Mouse (Mus musculus): Measurements from ENCODE around the gene Scamp4.

Gene Scamp4

GRCm38 (mm10) chr10:80602698-80603325 is at the start of gene Scamp4, which contains the start of gene Adat3:
Scamp4 (plus strand) TSS chr10:80602872.
Adat3 (plus strand) TSS chr10:80602880.
- DNase-seq (ENCODE audit: low spot score) = peak; percentile 96

GRCm38 (mm10) chr10:80553575-80553974 is 49.1 kb upstream of the Scamp4 start:
- no peak for DNase-seq (ENCODE audit: low spot score)

- DNase-seq (ENCODE audit: low spot score) = no peak
Observed at GRCm38 (mm10) chr10:80553997-80554396, 48.7 kb upstream of the Scamp4 start.

GRCm38 (mm10) chr10:80557346-80557965 is 45.2 kb upstream of the Scamp4 start:
- no peak for DNase-seq (ENCODE audit: low spot score)

GRCm38 (mm10) chr10:80559431-80559830 is 43.2 kb upstream of the Scamp4 start:
- no peak for DNase-seq (ENCODE audit: low spot score)

GRCm38 (mm10) chr10:80560621-80561020 is 42.1 kb upstream of the Scamp4 start:
- no peak for DNase-seq (ENCODE audit: low spot score)

DNA sequence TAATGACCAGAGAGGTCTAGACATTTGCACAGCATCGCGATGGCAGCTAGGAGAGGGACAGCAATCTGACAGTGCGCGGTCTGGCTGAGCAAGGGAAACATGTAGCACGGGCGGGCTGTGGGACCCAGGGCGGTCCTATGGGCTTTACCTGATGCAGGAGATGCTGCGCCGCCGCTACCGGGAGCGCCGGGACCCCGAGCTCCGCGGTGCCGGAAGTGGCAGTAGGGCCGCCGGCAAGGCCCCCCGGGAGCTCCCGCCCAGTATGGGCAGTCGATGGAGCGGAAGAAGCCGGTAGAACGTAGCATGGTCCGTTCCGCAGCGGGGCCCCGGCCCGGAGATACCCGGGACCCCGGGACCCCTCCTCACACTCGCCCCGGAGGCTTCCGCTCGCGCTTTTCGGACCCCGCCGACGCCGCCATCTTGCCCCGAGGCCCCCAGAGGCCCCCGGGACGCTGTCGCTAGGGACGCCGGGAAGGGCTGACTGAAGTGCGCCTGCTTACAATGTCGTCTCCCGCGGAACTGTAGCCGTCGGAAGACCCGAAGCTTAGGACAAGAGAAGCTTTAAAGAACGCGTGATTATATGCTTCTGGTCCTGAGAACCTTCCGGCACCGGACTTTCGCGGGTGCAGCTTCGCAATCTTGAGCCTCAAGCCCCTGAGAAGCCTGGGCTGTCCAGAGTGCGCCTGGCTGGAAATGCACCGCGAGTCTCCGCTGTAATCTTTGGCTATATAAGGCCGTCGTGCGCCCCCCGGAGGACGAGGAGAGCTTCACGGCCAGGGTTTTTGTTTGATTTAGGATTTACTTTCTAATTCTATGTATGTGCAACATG is 41.3 kb upstream of the Scamp4 start, which contains the start of gene Rexo1:
Rexo1 (minus strand) TSS at position 445 of the 829 bp plus-strand sequence.
- peak; percentile 93 for DNase-seq (ENCODE audit: low spot score)

DNA sequence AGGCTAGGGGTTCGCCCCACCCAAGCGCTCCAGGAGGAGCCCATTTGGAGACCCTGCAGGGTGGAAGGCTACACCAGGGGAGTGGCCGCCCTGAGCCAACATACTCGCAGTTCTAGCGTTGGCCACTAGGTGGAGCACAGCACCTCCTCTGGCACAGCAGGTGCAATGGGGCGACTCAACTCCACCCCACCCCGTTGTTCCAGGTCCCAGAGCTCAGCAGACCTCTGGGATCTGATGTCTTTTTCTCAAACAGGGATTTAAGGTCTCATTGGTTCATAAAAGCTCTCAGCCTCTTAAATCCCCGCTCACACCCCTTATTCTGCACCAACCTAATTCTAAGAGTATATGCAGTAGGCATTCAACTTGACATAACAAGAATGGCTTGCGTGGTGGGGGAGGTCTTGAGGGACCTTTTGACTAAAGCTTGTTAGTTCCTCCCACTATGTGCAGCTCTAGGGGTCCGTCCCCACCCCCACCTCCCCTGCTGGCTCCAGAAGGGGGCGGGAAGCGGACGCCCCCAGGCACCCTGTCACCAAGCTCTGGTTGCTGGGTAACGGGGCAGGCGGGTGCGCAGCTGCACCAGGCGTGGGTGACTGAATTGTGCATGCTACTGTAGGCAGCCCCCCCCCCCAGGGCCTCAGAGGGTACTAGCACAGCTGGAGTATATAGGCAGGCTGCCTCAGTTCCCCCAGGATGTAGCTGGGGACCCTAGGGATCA is 36.1 kb upstream of the Scamp4 start:
- no peak for DNase-seq (ENCODE audit: low spot score)

DNA sequence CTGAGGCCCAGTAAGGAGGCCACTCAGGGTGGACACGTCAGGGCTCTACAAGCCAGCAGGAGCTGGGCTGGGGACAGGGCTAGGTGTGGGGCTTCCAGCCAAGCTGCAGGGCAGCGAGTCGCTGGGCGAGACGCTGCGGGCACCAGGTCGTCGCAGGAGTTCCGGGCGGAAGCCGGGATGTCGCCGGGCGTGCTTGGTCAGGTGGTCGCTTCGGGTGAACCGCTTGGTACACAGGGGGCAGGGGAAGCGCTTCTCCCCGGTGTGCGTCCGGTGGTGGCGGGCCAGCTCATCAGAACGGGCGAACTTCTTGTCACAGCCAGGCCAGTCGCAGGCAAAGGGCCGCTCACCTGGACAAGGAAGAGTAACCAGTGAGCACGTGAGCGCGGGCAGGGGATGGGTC is 33.8 kb upstream of the Scamp4 start:
- no peak for DNase-seq (ENCODE audit: low spot score)

GRCm38 (mm10) chr10:80569664-80570066 is 33.0 kb upstream of the Scamp4 start:
- no peak for DNase-seq (ENCODE audit: low spot score)

DNA sequence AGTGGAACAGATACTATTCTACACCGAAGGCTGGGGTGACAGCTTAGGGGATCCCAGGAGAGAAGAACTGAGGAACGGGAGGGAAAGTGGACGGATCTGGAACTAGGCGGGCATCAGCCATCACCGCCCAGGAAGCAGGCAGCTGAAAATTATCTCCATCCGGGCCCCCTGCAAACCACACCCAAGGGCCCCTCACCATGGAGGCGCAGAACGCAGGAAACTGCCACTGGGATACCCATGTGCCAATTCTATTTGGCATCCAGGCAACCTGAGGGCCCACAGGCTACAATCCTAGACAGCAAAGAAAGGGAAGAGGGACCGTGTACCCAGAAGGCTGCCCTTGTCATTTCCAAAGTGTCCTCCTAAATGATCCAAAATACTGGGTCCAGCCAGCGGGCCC is 32.3 kb upstream of the Scamp4 start:
- no peak for DNase-seq (ENCODE audit: low spot score)

DNA sequence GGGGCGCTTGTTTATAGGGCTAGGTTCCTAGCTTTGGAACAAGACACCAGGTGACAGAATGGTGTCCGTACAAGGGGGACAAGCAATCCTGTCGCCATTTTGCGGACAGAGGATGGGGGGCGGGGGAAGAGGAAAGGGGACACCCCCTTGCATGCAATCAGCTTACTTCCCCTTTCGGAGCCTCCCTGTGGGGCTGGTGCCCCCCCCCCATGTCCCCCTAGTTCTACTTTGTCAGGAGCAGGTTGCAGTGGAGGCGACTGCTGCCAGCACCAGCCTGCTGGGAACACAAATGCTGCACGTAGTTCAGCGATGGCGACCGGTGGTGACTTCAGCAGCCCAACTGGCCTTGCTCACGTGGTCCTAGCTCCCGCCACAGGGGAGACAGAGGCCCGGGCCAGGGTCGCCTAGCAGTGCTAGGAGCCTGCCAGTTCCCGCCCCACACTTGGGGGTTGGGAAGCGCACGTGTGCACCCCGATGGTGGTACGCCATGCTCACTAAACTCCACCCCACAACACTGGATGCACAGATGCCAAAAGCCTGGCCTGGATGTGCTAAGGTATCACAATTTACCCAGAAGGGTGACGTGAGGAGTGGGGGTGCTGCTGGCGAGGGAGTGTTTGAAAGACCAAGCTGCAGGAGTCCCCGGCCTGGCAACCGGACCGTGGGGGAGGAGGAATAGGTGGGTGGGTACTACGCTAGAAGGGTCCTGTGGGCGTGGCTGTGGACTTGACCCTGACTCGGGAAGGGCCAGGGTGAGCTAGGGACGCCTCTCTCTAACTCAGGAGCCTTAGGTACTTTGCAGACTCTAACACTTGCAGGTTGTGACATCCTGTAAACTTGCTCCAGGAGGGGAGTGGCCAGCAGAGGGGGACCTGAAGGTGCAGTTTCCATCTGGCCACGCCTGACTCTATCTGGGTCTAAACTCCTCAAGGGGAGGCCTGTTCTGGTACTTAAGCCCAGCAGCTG is 31.5 kb upstream of the Scamp4 start:
- no peak for DNase-seq (ENCODE audit: low spot score)

GRCm38 (mm10) chr10:80572477-80572876 is 30.2 kb upstream of the Scamp4 start:
- DNase-seq (ENCODE audit: low spot score) = no peak

DNA sequence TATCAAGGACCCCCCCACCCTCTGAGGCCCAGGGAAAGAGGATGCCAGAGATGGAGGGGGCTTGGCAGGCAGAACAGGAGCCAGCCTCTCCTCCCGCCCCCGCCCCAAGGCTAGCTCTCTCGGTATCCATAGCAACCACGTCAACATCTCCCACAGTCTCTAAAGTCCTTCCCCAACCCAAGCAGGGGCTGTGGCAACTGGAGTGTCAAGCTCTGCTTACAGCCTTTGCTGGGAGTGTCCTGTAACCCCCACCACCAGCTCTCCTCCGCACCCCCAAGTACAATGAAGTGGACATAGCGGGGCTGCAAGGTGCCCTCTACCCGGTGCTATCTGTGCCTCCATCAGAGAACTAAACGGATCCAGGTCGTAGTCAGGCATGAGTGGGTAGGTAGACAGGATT is 28.7 kb upstream of the Scamp4 start:
- DNase-seq (ENCODE audit: low spot score) = no peak

DNA sequence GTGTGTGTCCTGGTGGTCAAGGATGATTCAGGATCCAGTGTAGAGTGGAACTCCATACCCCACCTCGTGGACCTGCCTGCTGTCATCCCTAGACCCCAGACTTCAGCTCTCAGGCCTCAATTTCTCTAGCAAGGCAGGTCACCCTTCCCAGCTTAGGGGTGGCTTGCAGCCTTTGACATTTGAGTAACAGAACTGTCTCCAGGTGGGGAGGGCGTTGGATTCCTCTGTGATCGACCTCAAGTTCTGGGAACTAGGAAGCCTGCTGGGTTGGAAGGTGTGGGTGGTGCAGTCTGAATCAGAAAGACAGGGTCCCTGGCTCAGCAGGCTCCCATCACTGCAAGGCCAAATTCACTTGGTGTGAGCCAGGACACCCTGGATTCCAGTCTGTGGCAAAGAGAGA is 27.8 kb upstream of the Scamp4 start:
- no peak for DNase-seq (ENCODE audit: low spot score)

DNA sequence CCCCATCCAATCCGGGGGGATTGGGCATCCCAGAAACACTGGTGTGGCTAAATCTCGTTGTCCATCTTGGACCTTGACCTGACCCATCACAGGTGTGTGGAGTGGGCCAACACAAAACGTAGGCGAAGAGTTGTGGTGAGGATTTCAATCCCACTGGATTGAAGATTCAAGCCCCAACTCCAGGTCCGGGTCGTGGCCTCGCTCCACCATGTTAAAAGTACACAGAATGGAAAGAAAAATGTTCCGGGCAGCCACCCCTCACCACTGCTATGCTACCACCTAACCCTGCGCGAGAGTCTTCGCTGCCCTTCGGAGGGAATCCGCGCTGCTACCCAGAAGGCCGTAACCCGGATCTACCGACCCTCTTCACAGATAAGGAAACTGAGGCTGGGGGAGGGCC is 26.7 kb upstream of the Scamp4 start:
- DNase-seq (ENCODE audit: low spot score) = no peak

GRCm38 (mm10) chr10:80576351-80577194 is 26.1 kb upstream of the Scamp4 start:
- DNase-seq (ENCODE audit: low spot score) = no peak

GRCm38 (mm10) chr10:80577195-80578130 is 25.2 kb upstream of the Scamp4 start, which contains the start of gene Klf16:
Klf16 (minus strand) TSS chr10:80577321.
- peak; percentile 89 for DNase-seq (ENCODE audit: low spot score)

All from layer of hippocampus, adult 9-10 months (tissue).